Mouse (Mus musculus) midbrain, embryonic 12.5 days (tissue): ENCODE results near the gene Pkd1l1. TPM values are rescaled to one million over a fixed set of nuclear protein-coding genes. Genes with fewer than 3 reads are reported as not detected.
A peak's percentile ranks its signal among the peaks of the same experiment; 100 is the strongest.

ENCODE experiments used
- ATAC-seq: fragments of 200-750 bp; cut with Nextera tagmentation; 2 replicates; pipeline ENCODE4 v1.8.0; 2017; ENCODE audit warnings: low read depth, moderate TSS enrichment, moderate library complexity; ENCODE audit not compliant: low FRiP score
- H3K27ac ChIP-seq: fragments of 300-500 bp; sonication (generic); replicated peaks from 2 replicates; pipeline ENCODE4 v1.5.1; 2016; ENCODE audit warnings: mild to moderate bottlenecking
- H3K27me3 ChIP-seq: fragments of 300-500 bp; sonication (generic); 2 replicates; pipeline ENCODE4 v1.6.1; 2016; ENCODE audit warnings: mild to moderate bottlenecking
- H3K36me3 ChIP-seq: fragments of 300-500 bp; sonication (generic); 2 replicates; pipeline ENCODE4 v1.6.1; 2016
- H3K4me1 ChIP-seq: fragments of 300-500 bp; sonication (generic); 2 replicates; pipeline ENCODE4 v1.6.1; 2016
- H3K4me2 ChIP-seq: fragments of 300-500 bp; sonication (generic); replicated peaks from 2 replicates; pipeline ENCODE4 v1.6.1; 2016; ENCODE audit warnings: mild to moderate bottlenecking, moderate library complexity
- H3K4me3 ChIP-seq: fragments of 300-500 bp; sonication (generic); 2 replicates; pipeline ENCODE4 v1.5.1; 2016; ENCODE audit warnings: mild to moderate bottlenecking
- H3K9ac ChIP-seq: fragments of 300-500 bp; sonication (generic); replicated peaks from 2 replicates; pipeline ENCODE4 v1.6.1; 2016; ENCODE audit warnings: mild to moderate bottlenecking, moderate library complexity
- H3K9me3 ChIP-seq: fragments of 300-500 bp; sonication (generic); 2 replicates; pipeline ENCODE4 v1.6.1; 2016; ENCODE audit warnings: mild to moderate bottlenecking
- WGBS: fragments of 180-500 bp; shearing (Covaris S2); methylation state at CpG from one replicate; pipeline ENCODE4 v1.1.7; 2016; 5-methylcytosine and 5-hydroxymethylcytosine counted together
- polyA plus RNA-seq: library from polyadenylated mRNA; unstranded; fragments of >200 nt; fragmentation: Nextera tagmentation; extraction: Ambion mirVana; gene quantifications from 2 replicates; pipeline ENCODE4 v1.2.1, GENCODE M21; 2016

Pkd1l1 gene
- polyA plus RNA-seq, 1 experiment from 2014 or later = 0.04 TPM

- Histone ChIP-seq H3K27ac (no peak overlapping the region), H3K27me3 (no peaks in the 10 kb centered on the region)
Observed at GRCm38 (mm10) chr11:8916081-8916671, 56.9 kb downstream of the Pkd1l1 start.

GRCm38 (mm10) chr11:8882793-8883192, 90.3 kb downstream of the Pkd1l1 start:
- Histone ChIP-seq H3K4me1 (no peaks in the 10 kb centered on the region), H3K4me3 (no peak overlapping the region), H3K4me2 (no peak overlapping the region), H3K27me3 (no peaks in the 10 kb centered on the region), H3K9ac (no peak overlapping the region), H3K27ac (no peak overlapping the region), H3K36me3 (no peaks in the 10 kb centered on the region), H3K9me3 (no peaks in the 10 kb centered on the region)
- no peak for ATAC-seq
- 92% methylated on average over 4 of the region's 4 CpGs for WGBS

More at GRCm38 (mm10) chr11:8916081-8916671, 56.9 kb downstream of the Pkd1l1 start:
- H3K4me2 ChIP-seq = no peak overlapping the region
- 69% methylated on average over 8 of the region's 8 CpGs for WGBS
- no peaks in the 10 kb centered on the region for H3K36me3 ChIP-seq
- no peak overlapping the region for H3K4me3 ChIP-seq
- ATAC-seq = peak; percentile 78
- H3K9me3 ChIP-seq = no peaks in the 10 kb centered on the region
- peaks cover 4% of the 10 kb centered on the region; the same call in 1 of the 2 replicates for H3K4me1 ChIP-seq
- H3K9ac ChIP-seq = no peak overlapping the region

GRCm38 (mm10) chr11:8881521-8881920, 91.5 kb downstream of the Pkd1l1 start:
- Histone ChIP-seq H3K4me2 (no peak overlapping the region), H3K9me3 (no peaks in the 10 kb centered on the region), H3K4me1 (no peaks in the 10 kb centered on the region), H3K9ac (no peak overlapping the region), H3K27ac (no peak overlapping the region), H3K4me3 (no peak overlapping the region), H3K27me3 (no peaks in the 10 kb centered on the region), H3K36me3 (no peaks in the 10 kb centered on the region)
- ATAC-seq = no peak
- 64% methylated on average over 2 of the region's 2 CpGs for WGBS

- WGBS = 92% methylated on average over 5 of the region's 5 CpGs
- no peak for ATAC-seq
- no peaks in the 10 kb centered on the region for H3K36me3 ChIP-seq
Observed at GRCm38 (mm10) chr11:8870115-8870514, 103.0 kb downstream of the Pkd1l1 start.

GRCm38 (mm10) chr11:8866021-8866420, 107.0 kb downstream of the Pkd1l1 start:
- Histone ChIP-seq H3K27me3 (no peaks in the 10 kb centered on the region), H3K4me3 (no peak overlapping the region), H3K9ac (no peak overlapping the region), H3K4me2 (no peak overlapping the region), H3K36me3 (no peaks in the 10 kb centered on the region), H3K4me1 (peaks cover 11% of the 10 kb centered on the region), H3K27ac (no peak overlapping the region), H3K9me3 (no peaks in the 10 kb centered on the region)
- WGBS = 92% methylated on average over 7 of the region's 7 CpGs
- no peak for ATAC-seq

More at GRCm38 (mm10) chr11:8870115-8870514, 103.0 kb downstream of the Pkd1l1 start:
- H3K27me3 ChIP-seq = no peaks in the 10 kb centered on the region
- no peaks in the 10 kb centered on the region for H3K9me3 ChIP-seq
- H3K27ac ChIP-seq = no peak overlapping the region
- H3K4me2 ChIP-seq = no peak overlapping the region
- no peak overlapping the region for H3K9ac ChIP-seq
- H3K4me3 ChIP-seq = no peak overlapping the region
- no peaks in the 10 kb centered on the region for H3K4me1 ChIP-seq

GRCm38 (mm10) chr11:8863955-8864675, 109.0 kb downstream of the Pkd1l1 start:
- 0 out of 2 replicates have a peak overlapping the region, but pooled peaks have one; percentile 8 for H3K27ac ChIP-seq
- no peaks in the 10 kb centered on the region for H3K27me3 ChIP-seq
- H3K4me3 ChIP-seq = no peak overlapping the region
- 58% methylated on average over 8 of the region's 8 CpGs for WGBS
- no peaks in the 10 kb centered on the region for H3K9me3 ChIP-seq
- peak; percentile 81 for ATAC-seq
- peaks cover 11% of the 10 kb centered on the region for H3K4me1 ChIP-seq
- no peak overlapping the region for H3K4me2 ChIP-seq
- H3K9ac ChIP-seq = no peak overlapping the region
- no peaks in the 10 kb centered on the region for H3K36me3 ChIP-seq

GRCm38 (mm10) chr11:8862426-8862825, 110.6 kb downstream of the Pkd1l1 start:
- no peak for ATAC-seq
- H3K4me1 ChIP-seq = peaks cover 11% of the 10 kb centered on the region
- H3K36me3 ChIP-seq = no peaks in the 10 kb centered on the region
- no peak overlapping the region for H3K4me2 ChIP-seq
- WGBS = 87% methylated on average over 4 of the region's 4 CpGs
- no peak overlapping the region for H3K4me3 ChIP-seq
- no peak overlapping the region for H3K27ac ChIP-seq
- H3K9me3 ChIP-seq = no peaks in the 10 kb centered on the region
- H3K9ac ChIP-seq = no peak overlapping the region
- no peaks in the 10 kb centered on the region for H3K27me3 ChIP-seq

GRCm38 (mm10) chr11:8861978-8862377, 111.1 kb downstream of the Pkd1l1 start:
- H3K4me2 ChIP-seq = no peak overlapping the region
- no peaks in the 10 kb centered on the region for H3K27me3 ChIP-seq
- H3K4me3 ChIP-seq = no peak overlapping the region
- no peaks in the 10 kb centered on the region for H3K36me3 ChIP-seq
- peaks cover 11% of the 10 kb centered on the region for H3K4me1 ChIP-seq
- H3K27ac ChIP-seq = no peak overlapping the region
- no peak overlapping the region for H3K9ac ChIP-seq
- H3K9me3 ChIP-seq = no peaks in the 10 kb centered on the region
- ATAC-seq = no peak
- 73% methylated on average over 4 of the region's 4 CpGs for WGBS

GRCm38 (mm10) chr11:8860878-8861277, 112.2 kb downstream of the Pkd1l1 start:
- no peak overlapping the region for H3K4me2 ChIP-seq
- no peak for ATAC-seq
- H3K4me3 ChIP-seq = no peak overlapping the region
- no peaks in the 10 kb centered on the region for H3K36me3 ChIP-seq
- H3K4me1 ChIP-seq = peaks cover 11% of the 10 kb centered on the region
- H3K27me3 ChIP-seq = no peaks in the 10 kb centered on the region
- WGBS = 26% methylated on average over 3 of the region's 3 CpGs
- no peaks in the 10 kb centered on the region for H3K9me3 ChIP-seq
- no peak overlapping the region for H3K27ac ChIP-seq
- H3K9ac ChIP-seq = no peak overlapping the region

GRCm38 (mm10) chr11:8859868-8860267, 113.2 kb downstream of the Pkd1l1 start:
- Histone ChIP-seq H3K9ac (no peak overlapping the region), H3K27ac (no peak overlapping the region), H3K4me2 (no peak overlapping the region), H3K4me3 (no peak overlapping the region), H3K36me3 (no peaks in the 10 kb centered on the region), H3K9me3 (no peaks in the 10 kb centered on the region), H3K27me3 (no peaks in the 10 kb centered on the region), H3K4me1 (peaks cover 11% of the 10 kb centered on the region)
- WGBS = 32% methylated on average over 5 of the region's 5 CpGs
- ATAC-seq = no peak

- Histone ChIP-seq H3K9ac (no peak overlapping the region), H3K4me1 (peaks cover 4% of the 10 kb centered on the region), H3K9me3 (no peaks in the 10 kb centered on the region), H3K4me3 (no peak overlapping the region), H3K27ac (no peak overlapping the region), H3K36me3 (no peaks in the 10 kb centered on the region), H3K4me2 (no peak overlapping the region), H3K27me3 (no peaks in the 10 kb centered on the region)
- WGBS = 73% methylated on average over 3 of the region's 3 CpGs
- ATAC-seq = no peak
Observed at GRCm38 (mm10) chr11:8859041-8859440, 114.0 kb downstream of the Pkd1l1 start.

- Histone ChIP-seq H3K4me1 (no peaks in the 10 kb centered on the region), H3K4me3 (no peak overlapping the region), H3K27ac (no peak overlapping the region), H3K4me2 (no peak overlapping the region), H3K9ac (no peak overlapping the region), H3K36me3 (no peaks in the 10 kb centered on the region), H3K9me3 (no peaks in the 10 kb centered on the region), H3K27me3 (no peaks in the 10 kb centered on the region)
- ATAC-seq = no peak
- WGBS = 64% methylated on average over 5 of the region's 5 CpGs
Observed at GRCm38 (mm10) chr11:8856125-8856524, 116.9 kb downstream of the Pkd1l1 start.
